Mouse (Mus musculus): Measurements from ENCODE around the gene Abhd12b. TPM values are rescaled to one million over a fixed set of nuclear protein-coding genes. Genes with fewer than 3 reads are reported as not detected.

The Abhd12b gene
- total and polyA plus RNA-seq, 3 experiments: 0.23 TPM; not detected in 2

- Histone ChIP-seq H3K4me3 (replicated peaks in 1 of 3; ENCODE audit: low read depth in 2 of 3, low read length in 2 of 3, poor library complexity in 1 of 3) (peak overlapping the region; percentile 69 to 97 (median 87)), H3K79me2 (replicated peaks; ENCODE audit: control insufficient read depth, extremely low read depth, insufficient read depth, poor library complexity, severe bottlenecking) (peaks cover 3% of the 10 kb centered on the region), H3K27ac (ENCODE audit: insufficient read depth, low read depth) (no peak overlapping the region), H3K9me3 (replicated peaks; ENCODE audit: low read length) (no peaks in the 10 kb centered on the region), H3K4me1 (ENCODE audit: control insufficient read depth in 1 of 2, insufficient read depth in 2 of 2) (peaks cover 5 to 41% of the 10 kb centered on the region in 2 experiments), H3K36me3 (replicated peaks in 1 of 2; ENCODE audit: control insufficient read depth in 1 of 2, insufficient read depth in 1 of 2, low read length in 1 of 2) (peaks cover 0 to 7% of the 10 kb centered on the region in 2 experiments), H3K27me3 (replicated peaks) (peaks cover 13% of the 10 kb centered on the region), H3K9ac (ENCODE audit: insufficient read depth, low read depth) (no peak overlapping the region), H3K4me2 (ENCODE audit: insufficient read depth, low read depth, poor library complexity, severe bottlenecking) (peak overlapping the region; percentile 33)
- in situ Hi-C loops (cut with MboI; ENCODE audit: low pct_ligation_motif_present, low pct_unique_long_range_greater_than_20kb, low sequenced_read_pairs): no loop called here
- TF ChIP-seq MXI1 (IDR thresholded peaks at IDR 0.05; ENCODE audit: low read depth, low read length) (no peak), TCF12 (IDR thresholded peaks at IDR 0.05; ENCODE audit: low read depth, low read length) (no peak), MAX (IDR thresholded peaks at IDR 0.05; ENCODE audit: low read length) (0 out of 2 replicates have a peak, but pooled peaks have one; percentile 7), CHD1 (IDR thresholded peaks at IDR 0.05; ENCODE audit: low read depth, low read length) (no peak), ZNF384 (IDR thresholded peaks at IDR 0.05; ENCODE audit: low read depth, low read length) (no peak), PAX5 (IDR thresholded peaks at IDR 0.05; ENCODE audit: low read length) (no peak), RAD21 (IDR thresholded peaks at IDR 0.05; ENCODE audit: low read depth, low read length) (no peak), UBTF (IDR thresholded peaks at IDR 0.05; ENCODE audit: low read depth, low read length) (0 out of 2 replicates have a peak, but pooled peaks have one; percentile 9)
- dilution Hi-C loops (cut with MboI; ENCODE audit: extremely low pct_ligation_motif_present, extremely low pct_unique_long_range_greater_than_20kb, low sequenced_read_pairs): no loop called here
- no peak for DNase-seq (ENCODE audit: extremely low read depth)
Measured at GRCm38 (mm10) chr12:70112090-70112383, 41.9 kb upstream of the Abhd12b start.

DNA sequence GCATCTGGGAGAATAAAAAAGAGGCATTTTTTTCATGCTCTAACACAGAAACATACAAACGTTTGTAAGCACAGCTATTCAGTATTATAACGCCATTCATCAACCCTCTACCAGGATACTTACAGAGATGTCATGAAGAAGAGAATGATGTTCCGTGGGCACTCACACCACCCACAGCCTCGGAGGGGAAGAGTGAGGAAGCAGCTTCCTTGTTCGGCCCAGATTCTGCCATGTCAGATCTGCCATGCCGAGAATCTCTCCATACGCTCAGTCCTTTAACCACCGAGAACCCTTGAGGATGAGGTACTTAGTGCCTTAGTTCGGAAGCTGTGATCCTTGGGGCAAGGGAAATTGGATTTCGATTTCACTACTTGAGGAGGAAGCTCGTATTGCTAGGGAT is 40.6 kb upstream of the Abhd12b start, which contains the start of gene Nin:
TSS of gene Nin (minus strand) at position 367 of the 400 bp plus-strand sequence.
- no peak for DNase-seq (ENCODE audit: extremely low read depth)
- H3K27me3 ChIP-seq (replicated peaks): peaks cover 13% of the 10 kb centered on the region
- H3K36me3 ChIP-seq (replicated peaks in 1 of 2; ENCODE audit: control insufficient read depth in 1 of 2, insufficient read depth in 1 of 2, low read length in 1 of 2): no peaks in the 10 kb centered on the region
- no peak for TF ChIP-seq POLR2A (IDR thresholded peaks at IDR 0.05; ENCODE audit: low read depth, low read length)
- TF ChIP-seq CHD1 (IDR thresholded peaks at IDR 0.05; ENCODE audit: low read depth, low read length): no peak
- TF ChIP-seq GABPA (IDR thresholded peaks at IDR 0.05; ENCODE audit: insufficient replicate concordance, low read depth, low read length): no peak
- TF ChIP-seq TCF12 (IDR thresholded peaks at IDR 0.05; ENCODE audit: low read depth, low read length): no peak
- peaks cover 3% of the 10 kb centered on the region for H3K79me2 ChIP-seq (replicated peaks; ENCODE audit: control insufficient read depth, extremely low read depth, insufficient read depth, poor library complexity, severe bottlenecking)
- H3K4me3 ChIP-seq (replicated peaks in 1 of 3; ENCODE audit: low read depth in 2 of 3, low read length in 2 of 3, poor library complexity in 1 of 3): no peak within 1 kb of the TSS
- dilution Hi-C loops (cut with MboI; ENCODE audit: extremely low pct_ligation_motif_present, extremely low pct_unique_long_range_greater_than_20kb, low sequenced_read_pairs) (no loop called here), in situ Hi-C loops (cut with MboI; ENCODE audit: low pct_ligation_motif_present, low pct_unique_long_range_greater_than_20kb, low sequenced_read_pairs) (no loop called here)
- H3K4me2 ChIP-seq (ENCODE audit: insufficient read depth, low read depth, poor library complexity, severe bottlenecking): no peak within 1 kb of the TSS
- H3K9me3 ChIP-seq (replicated peaks; ENCODE audit: low read length): no peaks in the 10 kb centered on the region
- H3K4me1 ChIP-seq (ENCODE audit: control insufficient read depth in 1 of 2, insufficient read depth in 2 of 2): peaks cover 0 to 28% of the 10 kb centered on the region in 2 experiments; a peak in 2 of 4 replicates
- H3K27ac ChIP-seq (ENCODE audit: insufficient read depth, low read depth): no peak within 1 kb of the TSS
- no peak within 1 kb of the TSS for H3K9ac ChIP-seq (ENCODE audit: insufficient read depth, low read depth)

GRCm38 (mm10) chr12:70117146-70117545 is 36.8 kb upstream of the Abhd12b start:
- dilution Hi-C loops (cut with MboI; ENCODE audit: extremely low pct_ligation_motif_present, extremely low pct_unique_long_range_greater_than_20kb, low sequenced_read_pairs) (no loop called here), in situ Hi-C loops (cut with MboI; ENCODE audit: low pct_ligation_motif_present, low pct_unique_long_range_greater_than_20kb, low sequenced_read_pairs) (no loop called here)
- Histone ChIP-seq H3K4me3 (replicated peaks in 1 of 3; ENCODE audit: low read depth in 2 of 3, low read length in 2 of 3, poor library complexity in 1 of 3) (no peak overlapping the region), H3K4me1 (ENCODE audit: control insufficient read depth in 1 of 2, insufficient read depth in 2 of 2) (peaks cover 5 to 17% of the 10 kb centered on the region in 2 experiments; a peak in 3 of 4 replicates), H3K4me2 (ENCODE audit: insufficient read depth, low read depth, poor library complexity, severe bottlenecking) (no peak overlapping the region), H3K79me2 (replicated peaks; ENCODE audit: control insufficient read depth, extremely low read depth, insufficient read depth, poor library complexity, severe bottlenecking) (no peaks in the 10 kb centered on the region), H3K27ac (ENCODE audit: insufficient read depth, low read depth) (no peak overlapping the region), H3K9me3 (replicated peaks; ENCODE audit: low read length) (no peaks in the 10 kb centered on the region), H3K36me3 (replicated peaks in 1 of 2; ENCODE audit: control insufficient read depth in 1 of 2, insufficient read depth in 1 of 2, low read length in 1 of 2) (no peaks in the 10 kb centered on the region), H3K9ac (ENCODE audit: insufficient read depth, low read depth) (no peak overlapping the region), H3K27me3 (replicated peaks) (peaks cover 12% of the 10 kb centered on the region)
- TF ChIP-seq USF1 (IDR thresholded peaks at IDR 0.05; ENCODE audit: low read depth, low read length) (no peak), TCF12 (IDR thresholded peaks at IDR 0.05; ENCODE audit: low read depth, low read length) (no peak), MYC (IDR thresholded peaks at IDR 0.05; ENCODE audit: low read depth, low read length) (no peak)
- DNase-seq (ENCODE audit: extremely low read depth): no peak

All from CH12.LX (cell line).